Mouse (Mus musculus): Measurements from ENCODE around the gene Trim46. TPM values are rescaled to one million over a fixed set of nuclear protein-coding genes. Genes with fewer than 3 reads are reported as not detected.

Gene Trim46
- 23.1 and 27.4 TPM in 2 replicates for polyA plus RNA-seq (2021; fragmentation: Nextera tagmentation)
- long read RNA-seq, experiment 1, transcript Trim46-201 (10 exons, 3,122 nt), result major isoform, 49 of 196 reads
- long read RNA-seq, experiment 1, transcript Trim46-206 (11 exons, 2,444 nt), result minor isoform, 8 of 196 reads
- long read RNA-seq, experiment 1, partial matches to known transcripts, result 50 of 196 reads
- long read RNA-seq, experiment 1, other reads (novel, unspliced or antisense), result 83 of 196 reads
- long read RNA-seq, experiment 2, partial matches to known transcripts, result 13 of 31 reads
- long read RNA-seq, experiment 2, other reads (novel, unspliced or antisense), result 13 of 31 reads

DNA sequence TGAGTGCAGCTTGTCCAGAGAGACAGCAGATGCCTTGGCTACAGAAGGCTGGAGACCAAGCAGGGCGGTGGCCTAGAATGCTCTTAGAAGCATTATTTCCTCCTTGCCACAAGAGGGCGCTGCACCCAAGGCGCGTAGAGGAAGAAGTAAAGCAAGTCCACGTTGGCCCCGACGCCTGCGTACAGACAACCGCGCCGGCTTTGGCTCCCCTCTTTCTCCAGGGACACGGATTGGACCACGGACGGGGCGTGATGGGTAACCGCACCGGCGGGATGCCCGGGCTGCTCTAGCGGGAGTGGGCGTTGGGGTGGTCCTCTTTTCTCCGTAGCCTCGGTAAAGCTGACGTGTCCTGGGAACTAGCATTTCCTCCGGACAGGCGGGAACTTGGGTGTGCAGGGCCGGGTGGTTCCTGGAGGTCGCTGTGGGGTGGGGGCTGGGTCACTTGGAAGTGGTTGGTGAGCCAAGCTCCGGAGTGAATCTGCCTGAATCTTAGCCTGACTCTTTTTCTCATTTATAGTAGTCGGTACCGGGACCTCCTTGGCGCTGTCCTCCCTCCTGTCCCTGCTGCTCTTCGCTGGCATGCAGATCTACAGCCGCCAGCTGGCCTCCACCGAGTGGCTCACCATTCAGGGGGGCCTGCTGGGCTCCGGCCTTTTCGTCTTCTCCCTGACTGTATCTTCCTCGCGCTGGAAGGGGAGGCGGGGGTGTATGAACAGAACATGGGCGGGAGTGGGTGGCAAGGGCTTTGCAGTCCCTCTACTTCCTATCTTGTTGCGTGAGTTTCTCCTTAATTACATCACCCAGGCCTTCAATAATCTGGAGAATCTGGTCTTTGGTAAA is at the start of gene Trim46:
Gene Trim46 (minus strand): TSS at position 49 of the 840 bp plus-strand sequence.

DNA sequence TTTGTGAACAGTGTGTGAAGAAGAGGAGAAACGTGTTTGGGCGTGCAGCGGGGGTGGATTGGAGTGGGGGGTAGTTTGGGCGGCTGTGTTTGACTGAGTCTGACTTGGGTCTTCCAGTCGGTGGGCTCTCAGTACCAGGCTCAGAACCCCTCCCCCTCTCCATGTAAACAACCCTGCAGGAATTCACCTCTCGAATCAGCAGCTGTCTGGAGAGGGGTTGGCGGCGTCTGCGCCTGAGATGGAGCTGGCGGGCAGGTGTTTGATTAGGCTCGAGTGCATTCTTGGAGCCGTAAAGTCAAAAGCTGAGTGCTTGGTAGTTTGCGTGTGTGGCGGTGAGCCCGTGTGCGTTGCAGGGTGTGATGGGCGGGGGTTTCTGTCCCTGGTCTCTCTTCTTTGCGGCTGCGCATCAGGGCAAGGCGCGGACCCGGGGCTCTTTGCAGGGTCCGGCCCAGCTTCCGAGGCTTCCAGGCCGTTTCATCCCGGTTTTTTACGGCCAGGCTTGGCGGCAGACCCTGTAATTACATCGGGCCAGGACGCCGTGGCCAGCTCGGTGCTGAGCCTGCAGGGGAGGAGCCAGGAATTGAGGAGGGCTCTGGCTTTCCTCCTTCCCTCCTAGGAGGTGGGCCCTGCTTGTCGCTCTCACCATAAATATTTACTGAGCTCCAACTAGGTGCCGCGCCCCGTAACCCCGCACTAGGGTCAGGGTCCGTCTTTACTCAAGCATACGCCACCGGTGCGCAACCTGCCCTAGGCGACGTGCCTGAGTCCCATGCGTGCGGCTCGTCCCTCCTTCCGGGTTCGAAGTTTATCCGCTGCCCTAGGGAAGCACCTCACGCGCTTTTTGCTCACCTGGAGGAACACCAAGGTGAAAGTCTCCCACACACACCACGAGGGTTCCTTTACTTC is 34.8 kb upstream of the Trim46 start, which contains the start of gene Efna1:
Gene Efna1 (minus strand): TSS at position 537 of the 906 bp plus-strand sequence.

DNA sequence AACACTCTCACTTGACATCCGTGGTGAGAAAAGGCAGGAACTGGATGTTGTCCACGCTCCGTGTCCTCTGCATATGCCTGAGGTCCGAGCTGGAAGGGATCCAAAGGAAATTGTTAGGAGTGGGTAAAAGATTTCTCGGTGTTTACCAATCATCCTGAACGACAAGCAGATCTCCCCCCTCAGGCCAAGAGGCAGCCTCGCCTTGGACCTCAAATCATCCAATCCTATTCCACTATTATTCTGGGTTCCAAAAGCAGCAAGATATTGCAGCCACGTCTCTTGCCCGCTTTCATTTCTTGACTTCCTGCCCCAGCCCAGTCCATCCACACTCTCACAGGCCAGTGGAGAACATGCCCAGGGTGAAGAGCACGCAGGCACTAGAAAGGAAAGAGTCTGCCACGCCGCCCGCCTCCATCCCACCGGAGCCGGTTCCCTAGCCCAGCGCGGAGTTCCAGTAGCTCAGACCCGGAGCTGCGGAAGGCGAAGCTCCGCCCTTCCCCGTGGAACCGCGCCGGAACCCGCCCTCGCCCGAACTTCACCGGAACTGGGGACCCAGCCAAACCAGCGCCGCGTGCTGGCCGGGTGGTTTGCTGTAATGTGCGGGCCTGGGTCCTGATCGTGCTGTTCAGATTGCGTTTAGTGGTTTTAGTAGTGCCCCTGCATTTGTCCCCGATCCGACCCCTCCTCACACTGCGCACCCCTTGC is 24.1 kb upstream of the Trim46 start, which contains the start of gene Slc50a1:
Gene Slc50a1 (minus strand): TSS at position 520 of the 705 bp plus-strand sequence.

DNA sequence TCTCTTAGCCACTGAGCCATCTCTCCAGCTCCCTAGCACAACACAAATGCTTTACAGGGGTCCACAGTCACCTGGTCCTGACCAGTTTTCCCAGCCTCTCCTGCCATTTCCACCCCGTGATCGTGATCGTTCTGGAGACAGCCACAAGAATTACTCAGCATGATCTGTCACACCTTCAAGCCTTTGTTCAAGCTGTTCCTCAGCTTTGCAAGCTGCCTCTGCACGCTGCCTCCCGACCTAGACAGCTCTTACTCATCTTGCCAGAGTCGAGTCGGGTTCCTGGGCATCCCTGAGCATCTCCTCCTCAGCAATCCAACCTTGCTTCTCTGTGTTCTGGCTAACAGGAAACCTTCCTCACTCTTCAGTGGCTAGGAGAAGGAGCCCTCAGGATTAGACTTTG is 13.0 kb upstream of the Trim46 start, which contains the start of gene Dpm3:
Gene Dpm3 (plus strand): TSS at position 283 of the 400 bp plus-strand sequence.

DNA sequence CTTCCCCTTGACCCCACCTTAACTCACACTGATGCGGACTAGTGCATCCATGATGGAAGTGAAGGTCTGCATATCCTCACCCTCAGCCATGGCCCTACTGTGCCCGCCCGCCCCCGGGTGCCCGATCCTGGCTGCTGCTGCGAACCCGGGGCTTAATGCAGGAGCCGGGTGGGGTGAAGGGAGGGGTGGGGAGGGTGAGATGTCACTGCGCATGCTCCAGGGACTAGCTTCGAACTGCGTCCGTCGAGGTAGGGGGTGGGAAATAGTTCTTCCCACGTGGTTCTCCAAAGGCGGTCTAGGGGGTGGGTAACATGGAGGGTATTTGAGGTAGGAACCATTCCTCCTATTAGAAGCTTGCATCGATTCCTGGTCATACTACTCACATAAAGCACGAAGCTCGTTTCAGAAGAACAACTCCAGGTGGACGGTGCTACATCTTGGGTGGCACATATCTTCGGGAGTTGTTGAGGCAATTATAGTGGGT is 379 bp downstream of the Trim46 start, which contains the start of gene Krtcap2:
Gene Krtcap2 (plus strand): TSS at position 279 of the 484 bp plus-strand sequence.

DNA sequence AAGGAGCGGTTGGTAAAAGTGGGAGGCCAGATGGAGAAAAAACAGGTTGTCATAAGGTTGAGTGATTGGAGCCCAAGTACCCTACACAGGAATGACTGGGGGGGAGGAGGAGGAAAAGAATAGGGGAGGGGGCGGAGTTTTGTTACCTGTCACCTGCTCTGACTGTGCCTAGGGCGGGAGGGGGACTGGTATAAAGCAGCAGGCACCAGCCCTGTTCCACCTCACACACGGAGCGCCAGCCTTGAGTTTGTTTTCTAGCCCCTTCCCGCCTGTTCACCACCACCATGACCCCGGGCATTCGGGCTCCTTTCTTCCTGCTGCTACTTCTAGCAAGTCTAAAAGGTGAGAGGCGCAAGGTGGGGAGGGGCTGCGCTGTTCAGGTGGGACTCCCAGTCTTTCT is 17.3 kb downstream of the Trim46 start, which contains the start of gene Muc1:
Gene Muc1 (plus strand): TSS at position 222 of the 400 bp plus-strand sequence.

DNA sequence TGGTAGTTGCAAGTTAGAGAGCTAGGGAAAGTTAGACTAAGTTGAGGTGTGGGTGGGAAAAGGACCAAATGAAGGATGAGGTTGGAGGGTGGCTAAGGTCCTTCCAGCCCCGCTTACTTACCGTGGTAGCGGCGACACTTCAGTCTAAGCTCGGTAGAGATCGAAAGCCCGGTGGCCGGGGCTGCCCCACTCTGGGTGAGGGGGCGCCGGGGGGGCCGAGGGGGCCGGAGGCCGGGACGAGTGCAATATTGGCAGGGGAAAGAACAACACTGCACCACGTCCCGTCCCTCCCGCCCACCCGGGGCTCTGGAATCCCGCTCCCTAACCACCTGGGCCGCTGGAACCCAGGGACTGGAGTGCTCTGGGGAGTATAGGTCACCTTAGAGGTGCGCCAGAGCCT is 19.2 kb downstream of the Trim46 start, which contains the start of gene Mtx1:
Gene Mtx1 (minus strand): TSS at position 189 of the 400 bp plus-strand sequence.

DNA sequence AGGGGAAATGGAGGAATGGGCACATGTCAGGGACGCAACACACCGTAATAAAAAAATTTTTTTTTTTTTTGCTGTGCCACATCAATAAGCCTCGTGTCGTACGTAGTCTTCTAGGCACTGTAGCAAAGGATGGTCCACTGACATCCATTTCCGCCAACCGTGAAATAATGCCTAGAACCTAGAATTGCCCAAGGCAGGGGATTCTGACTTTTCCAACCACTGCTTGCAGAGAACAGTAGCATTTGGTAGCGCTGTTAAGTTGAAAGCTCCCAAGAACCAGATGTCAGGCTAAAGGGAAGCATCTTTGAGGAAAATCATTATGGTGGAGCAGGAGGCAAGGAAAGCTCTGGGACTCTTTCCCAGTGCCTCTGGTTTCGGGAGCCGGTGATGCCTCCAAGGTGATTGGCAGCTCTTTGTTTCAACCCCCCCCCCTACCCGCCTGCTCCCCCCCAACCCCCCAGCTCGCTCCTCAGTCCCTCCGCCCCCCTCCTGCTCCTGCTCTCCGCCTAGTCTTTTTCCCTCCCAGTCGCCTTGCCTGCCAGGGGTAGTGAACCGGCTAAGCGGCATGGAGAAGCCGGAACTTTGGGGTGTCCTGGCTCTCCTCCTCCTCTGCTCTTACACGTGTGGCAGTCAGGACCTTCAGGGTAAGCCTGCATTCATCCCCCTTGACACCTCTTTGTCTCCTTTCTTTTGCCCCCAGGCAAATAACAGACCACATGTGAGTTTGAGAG is 31.3 kb downstream of the Trim46 start, which contains the start of gene Thbs3:
Gene Thbs3 (plus strand): TSS at position 500 of the 731 bp plus-strand sequence.

DNA sequence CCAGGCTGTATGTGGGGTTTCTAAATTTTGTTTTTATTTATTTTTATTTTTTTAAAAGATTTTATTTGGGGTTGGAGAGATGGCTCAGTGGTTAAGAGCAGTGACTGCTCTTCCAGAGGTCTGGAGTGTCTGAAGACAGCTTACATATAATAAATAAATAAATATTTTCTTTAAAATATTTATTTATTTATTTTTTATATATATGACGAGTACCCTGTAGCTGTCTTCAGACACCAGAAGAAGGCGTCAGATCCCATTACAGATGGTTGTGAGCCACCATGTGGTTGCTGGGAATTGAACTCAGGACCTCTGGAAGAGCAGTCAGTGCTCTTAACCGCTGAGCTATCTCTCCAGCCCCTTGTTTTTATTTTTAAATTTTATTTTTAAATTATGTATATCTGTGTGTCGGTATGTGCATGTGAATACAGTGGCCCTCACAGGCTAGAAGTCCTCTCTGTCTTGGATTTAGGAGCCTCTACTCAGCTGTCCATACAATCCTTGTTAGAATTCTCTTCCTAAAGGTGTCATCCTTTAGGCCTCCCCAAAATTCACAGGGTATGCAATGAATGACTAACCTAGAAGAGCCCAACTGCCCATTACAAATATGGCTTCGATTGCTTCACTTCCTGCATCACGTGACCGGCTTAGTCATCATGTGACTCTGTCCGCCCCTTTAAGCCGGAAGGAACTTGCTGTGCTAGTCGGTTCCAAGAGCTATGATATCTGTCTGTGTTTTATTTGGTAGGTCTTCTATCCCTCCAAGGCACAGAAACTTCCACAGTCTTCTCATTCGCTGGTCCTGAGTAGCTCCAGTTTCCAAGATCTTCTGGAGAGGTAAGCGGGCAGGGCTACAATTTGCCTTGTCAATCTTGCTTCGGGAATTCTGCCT is 43.6 kb downstream of the Trim46 start, which contains the start of gene Gba:
Gene Gba (plus strand): TSS at position 676 of the 889 bp plus-strand sequence.

Other genes with a start within 250 kb of the Trim46 start
- gene Rusc1, start 153.0 kb downstream of the Trim46 start, polyA plus RNA-seq (2021; fragmentation: Nextera tagmentation), result 47.9 and 79.6 TPM in 2 replicates
- gene Gm43738, start 145.2 kb downstream of the Trim46 start, polyA plus RNA-seq (2021; fragmentation: Nextera tagmentation), result 0.10 TPM in 1 of 2 replicates, not detected in the other
- 156 and 192 TPM in 2 replicates for gene Fdps, start 144.3 kb downstream of the Trim46 start, polyA plus RNA-seq (2021; fragmentation: Nextera tagmentation)
- not detected in 2 replicates for gene Pklr, start 110.2 kb downstream of the Trim46 start, polyA plus RNA-seq (2021; fragmentation: Nextera tagmentation)
- gene Hcn3, start 86.1 kb downstream of the Trim46 start, polyA plus RNA-seq (2021; fragmentation: Nextera tagmentation), result 2.2 and 5.2 TPM in 2 replicates
- 3.0 and 3.7 TPM in 2 replicates for gene Clk2, start 81.5 kb downstream of the Trim46 start, polyA plus RNA-seq (2021; fragmentation: Nextera tagmentation)
- 65.4 and 69.8 TPM in 2 replicates for gene Scamp3, start 68.8 kb downstream of the Trim46 start, polyA plus RNA-seq (2021; fragmentation: Nextera tagmentation)
- 8.2 and 15.5 TPM in 2 replicates for gene Fam189b, start 63.2 kb downstream of the Trim46 start, polyA plus RNA-seq (2021; fragmentation: Nextera tagmentation)
- 24.1 and 25.8 TPM in 2 replicates for gene Gba, start 43.4 kb downstream of the Trim46 start, polyA plus RNA-seq (2021; fragmentation: Nextera tagmentation)
- gene Thbs3, start 31.1 kb downstream of the Trim46 start, polyA plus RNA-seq (2021; fragmentation: Nextera tagmentation), result 8.3 and 12.0 TPM in 2 replicates
- 121 and 135 TPM in 2 replicates for gene Mtx1, start 19.2 kb downstream of the Trim46 start, polyA plus RNA-seq (2021; fragmentation: Nextera tagmentation)
- 0.20 and 0.34 TPM in 2 replicates for gene Muc1, start 17.3 kb downstream of the Trim46 start, polyA plus RNA-seq (2021; fragmentation: Nextera tagmentation)
- gene Krtcap2, start 343 bp downstream of the Trim46 start, polyA plus RNA-seq (2021; fragmentation: Nextera tagmentation), result 209 and 223 TPM in 2 replicates
- gene Dpm3, start 13.0 kb upstream of the Trim46 start, polyA plus RNA-seq (2021; fragmentation: Nextera tagmentation), result 276 and 277 TPM in 2 replicates
- 48.6 and 65.6 TPM in 2 replicates for gene Slc50a1, start 24.3 kb upstream of the Trim46 start, polyA plus RNA-seq (2021; fragmentation: Nextera tagmentation)
- 11.1 and 12.0 TPM in 2 replicates for gene Efna1, start 34.8 kb upstream of the Trim46 start, polyA plus RNA-seq (2021; fragmentation: Nextera tagmentation)
- gene Efna3, start 76.7 kb upstream of the Trim46 start, polyA plus RNA-seq (2021; fragmentation: Nextera tagmentation), result 5.6 and 31.3 TPM in 2 replicates
- gene Efna4, start 91.7 kb upstream of the Trim46 start, polyA plus RNA-seq (2021; fragmentation: Nextera tagmentation), result 0.30 and 0.44 TPM in 2 replicates
- 21.3 and 43.1 TPM in 2 replicates for gene Adam15, start 103.7 kb upstream of the Trim46 start, polyA plus RNA-seq (2021; fragmentation: Nextera tagmentation)
- gene Dcst2, start 115.7 kb upstream of the Trim46 start, polyA plus RNA-seq (2021; fragmentation: Nextera tagmentation), result not detected in 2 replicates
- gene Dcst1, start 118.9 kb upstream of the Trim46 start, polyA plus RNA-seq (2021; fragmentation: Nextera tagmentation), result 1.9 and 2.3 TPM in 2 replicates
- 0.49 and 1.2 TPM in 2 replicates for gene Zbtb7b, start 148.5 kb upstream of the Trim46 start, polyA plus RNA-seq (2021; fragmentation: Nextera tagmentation)
- gene Lenep, start 156.5 kb upstream of the Trim46 start, polyA plus RNA-seq (2021; fragmentation: Nextera tagmentation), result not detected in 2 replicates
- 22.6 and 32.3 TPM in 2 replicates for gene Flad1, start 165.6 kb upstream of the Trim46 start, polyA plus RNA-seq (2021; fragmentation: Nextera tagmentation)
- 8.9 and 10.6 TPM in 2 replicates for gene Cks1b, start 172.1 kb upstream of the Trim46 start, polyA plus RNA-seq (2021; fragmentation: Nextera tagmentation)
- 4.1 and 4.9 TPM in 2 replicates for gene Shc1, start 172.1 kb upstream of the Trim46 start, polyA plus RNA-seq (2021; fragmentation: Nextera tagmentation)
- gene Pygo2, start 183.9 kb upstream of the Trim46 start, polyA plus RNA-seq (2021; fragmentation: Nextera tagmentation), result 5.5 and 11.4 TPM in 2 replicates
- gene Pbxip1, start 190.4 kb upstream of the Trim46 start, polyA plus RNA-seq (2021; fragmentation: Nextera tagmentation), result 15.4 and 16.1 TPM in 2 replicates
- gene Pmvk, start 208.2 kb upstream of the Trim46 start, polyA plus RNA-seq (2021; fragmentation: Nextera tagmentation), result 66.6 and 78.2 TPM in 2 replicates